Mouse (Mus musculus) small intestine, adult 2 months (tissue): ENCODE measurements around the gene Col4a2. TPM values are rescaled to one million over a fixed set of nuclear protein-coding genes. Genes with fewer than 3 reads are reported as not detected.

ENCODE experiments used
- H3K27ac ChIP-seq: fragments of 200-500 bp; 2 replicates; pipeline ENCODE4 v1.5.1; 2012; ENCODE audit warnings: low read depth, low read length, control low read depth, inconsistent platforms; ENCODE audit not compliant: insufficient read depth
- H3K27me3 ChIP-seq: fragments of 200-500 bp; 2 replicates; pipeline ENCODE4 v1.6.1; 2012; ENCODE audit warnings: mild to moderate bottlenecking, moderate library complexity, low read length, inconsistent platforms; ENCODE audit not compliant: control insufficient read depth, insufficient read depth
- H3K36me3 ChIP-seq: fragments of 200-500 bp; 2 replicates; pipeline ENCODE4 v1.6.1; 2012; ENCODE audit warnings: mild to moderate bottlenecking, low read length, control low read depth, inconsistent platforms; ENCODE audit not compliant: control insufficient read depth, insufficient read depth
- H3K4me1 ChIP-seq: fragments of 200-500 bp; 2 replicates; pipeline ENCODE4 v1.6.1; 2012; ENCODE audit warnings: low read length, inconsistent platforms, mixed read lengths; ENCODE audit not compliant: control insufficient read depth, insufficient read depth, insufficient read length
- H3K4me3 ChIP-seq: fragments of 200-500 bp; 2 replicates; pipeline ENCODE4 v1.5.1; 2012; ENCODE audit warnings: low read depth, mild to moderate bottlenecking, control low read depth, inconsistent platforms, low read length, moderate library complexity
- CTCF ChIP-seq: fragments of 200-500 bp; IDR thresholded peaks from 2 replicates; pipeline ENCODE4 v1.5.1; 2012; ENCODE audit warnings: low read depth, mild to moderate bottlenecking, control low read depth, inconsistent platforms, low read length, moderate library complexity, mixed read lengths; ENCODE audit not compliant: insufficient replicate concordance, insufficient read length; ENCODE audit errors: extremely low read depth
- POLR2A ChIP-seq: fragments of 200-500 bp; IDR thresholded peaks from 2 replicates; pipeline ENCODE4 v1.6.1; 2012; ENCODE audit warnings: low read depth, mild to moderate bottlenecking, control low read depth, inconsistent platforms, low read length, moderate library complexity
- WGBS: fragments of 180-500 bp; shearing (Covaris S2); methylation state at CpG from one replicate; pipeline ENCODE4 v1.1.7; 2018; 5-methylcytosine and 5-hydroxymethylcytosine counted together
- polyA plus RNA-seq: library from polyadenylated mRNA; depleted of rRNA; stranded (reverse); fragments of >200 nt; gene quantifications from 2 replicates; pipeline ENCODE4 v1.2.3, GENCODE M21; 2012

The Col4a2 gene
- polyA plus RNA-seq, 1 experiment, result 35.6 TPM

DNA sequence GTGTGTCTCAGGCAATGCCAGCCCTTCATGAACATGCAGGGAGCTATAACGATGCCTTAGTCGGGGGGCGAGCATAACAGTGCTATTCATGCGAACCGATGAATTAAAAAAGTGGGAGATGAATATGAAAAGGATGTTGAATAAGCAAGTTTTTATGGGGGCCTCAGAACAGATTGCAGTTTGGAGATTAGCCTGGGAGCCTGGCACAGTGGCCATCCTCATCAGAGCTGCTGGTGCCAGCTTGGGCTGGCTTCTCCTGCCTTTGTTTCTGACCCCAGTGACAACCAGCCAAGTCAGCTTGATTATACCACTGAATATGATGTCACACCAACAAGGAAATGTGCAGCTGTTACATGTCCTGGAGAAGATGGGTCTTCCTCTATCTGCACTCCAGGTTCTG lies 23.7 kb downstream of the Col4a2 start:
- Histone ChIP-seq H3K36me3 (no peaks in the 10 kb centered on the region), H3K4me1 (peaks cover 5% of the 10 kb centered on the region; the same call in 1 of the 2 replicates), H3K27me3 (no peaks in the 10 kb centered on the region), H3K27ac (no peak overlapping the region), H3K4me3 (no peak overlapping the region)
- TF ChIP-seq CTCF (no peak), POLR2A (no peak)
- WGBS, result 90% methylated on average over 5 of the region's 5 CpGs

DNA sequence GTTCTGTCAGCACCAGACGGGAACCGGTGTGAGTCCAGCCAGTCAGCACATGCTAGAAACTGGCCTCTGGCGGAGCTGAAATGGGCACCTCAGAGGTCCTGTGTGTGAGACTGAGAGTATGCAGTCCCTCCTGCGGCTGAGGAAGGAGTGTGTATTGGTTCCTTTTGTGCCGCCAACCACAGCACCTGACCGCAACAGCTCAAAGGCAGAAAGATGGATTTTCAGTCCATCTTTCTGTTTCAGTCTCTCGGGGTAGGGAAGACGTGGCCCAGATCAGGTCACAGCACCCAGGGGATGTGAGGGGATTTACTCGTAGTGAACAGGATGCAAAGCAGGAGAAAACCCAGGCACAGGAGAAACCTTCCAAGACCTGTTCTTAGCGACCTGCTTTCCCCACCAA lies 25.0 kb downstream of the Col4a2 start:
- peaks cover 5% of the 10 kb centered on the region; the same call in 1 of the 2 replicates for H3K4me1 ChIP-seq
- H3K4me3 ChIP-seq, result no peak overlapping the region
- no peaks in the 10 kb centered on the region for H3K27me3 ChIP-seq
- 79% methylated on average over 10 of the region's 10 CpGs for WGBS
- no peak overlapping the region for H3K27ac ChIP-seq
- TF ChIP-seq POLR2A (no peak), CTCF (no peak)
- no peaks in the 10 kb centered on the region for H3K36me3 ChIP-seq

DNA sequence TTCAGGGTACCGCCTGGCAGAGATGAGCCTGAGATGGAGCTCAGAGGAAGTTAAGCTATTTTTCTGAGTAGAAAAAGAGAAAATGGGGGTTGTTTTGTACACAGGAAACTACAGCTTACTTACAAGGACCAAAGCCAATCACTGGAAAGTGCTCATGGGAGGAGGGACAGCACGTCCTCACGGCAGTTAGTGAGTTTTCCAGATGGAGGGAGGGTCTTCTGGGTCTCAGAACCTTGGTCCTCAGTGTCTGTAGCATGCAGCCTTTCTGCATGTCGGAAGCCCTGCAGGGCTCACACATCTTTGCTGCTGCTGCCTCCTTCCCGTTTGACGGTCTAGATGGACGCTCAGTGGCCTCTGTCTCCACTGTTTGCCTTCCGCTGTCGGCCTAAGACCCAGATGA lies 25.9 kb downstream of the Col4a2 start:
- Histone ChIP-seq H3K4me1 (peaks cover 5% of the 10 kb centered on the region; the same call in 1 of the 2 replicates), H3K27me3 (no peaks in the 10 kb centered on the region), H3K36me3 (no peaks in the 10 kb centered on the region), H3K27ac (no peak overlapping the region), H3K4me3 (no peak overlapping the region)
- TF ChIP-seq POLR2A (no peak), CTCF (no peak)
- 84% methylated on average over 9 of the region's 9 CpGs for WGBS

DNA sequence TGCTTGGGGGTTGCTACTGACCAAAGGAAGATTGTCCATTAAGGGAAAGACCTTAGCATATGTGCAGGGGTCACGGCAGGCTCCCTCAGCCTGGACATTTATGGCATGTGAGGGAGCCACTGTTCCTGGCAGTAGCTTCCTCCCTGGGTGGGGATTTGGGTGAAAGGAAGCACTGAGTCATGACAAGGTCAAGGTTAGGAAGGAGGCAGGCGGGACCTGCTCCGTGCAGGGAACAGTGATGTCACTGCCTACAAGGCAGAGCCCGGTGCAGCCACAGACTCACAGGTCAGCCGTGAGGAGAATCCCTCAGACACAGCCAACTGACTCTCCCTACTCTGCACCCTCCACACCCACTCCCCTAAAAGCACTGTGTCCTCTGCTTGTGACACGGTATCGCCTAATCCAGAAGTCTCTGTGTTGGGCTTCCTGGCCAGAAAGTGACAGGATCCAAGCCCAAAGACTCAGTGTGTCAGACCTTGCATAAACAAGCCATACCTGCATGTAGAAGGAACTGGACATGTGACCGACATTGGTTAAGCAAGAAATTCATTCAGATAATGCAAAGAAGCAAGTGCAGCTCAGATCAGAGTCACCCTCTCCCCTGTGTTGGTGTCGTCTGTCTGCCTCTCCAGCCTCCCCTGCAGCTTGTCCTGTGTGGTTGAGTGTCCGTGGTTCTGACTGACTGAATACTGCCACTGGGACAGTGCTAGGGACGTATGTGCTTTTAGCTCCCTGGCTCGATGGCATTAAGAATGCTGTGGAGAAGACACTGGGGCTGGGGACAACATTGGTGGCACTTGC lies 27.9 kb downstream of the Col4a2 start:
- H3K36me3 ChIP-seq, result no peaks in the 10 kb centered on the region
- no peaks in the 10 kb centered on the region for H3K27me3 ChIP-seq
- peaks cover 5% of the 10 kb centered on the region; the same call in 1 of the 2 replicates for H3K4me1 ChIP-seq
- no peak for TF ChIP-seq CTCF
- TF ChIP-seq POLR2A, result no peak
- no peak overlapping the region for H3K27ac ChIP-seq
- H3K4me3 ChIP-seq, result no peak overlapping the region
- 50% methylated on average over 12 of the region's 12 CpGs for WGBS

GRCm38 (mm10) chr8:11341111-11341566 lies 28.5 kb downstream of the Col4a2 start:
- TF ChIP-seq POLR2A (no peak), CTCF (no peak)
- WGBS, result 31% methylated on average over 3 of the region's 3 CpGs

GRCm38 (mm10) chr8:11344459-11344858 lies 31.9 kb downstream of the Col4a2 start:
- TF ChIP-seq CTCF (no peak), POLR2A (no peak)
- 63% methylated on average over 9 of the region's 9 CpGs for whole genome bisulfite sequencing
- H3K4me3 ChIP-seq, result no peak overlapping the region
- no peaks in the 10 kb centered on the region for H3K36me3 ChIP-seq
- H3K4me1 ChIP-seq, result peaks cover 5% of the 10 kb centered on the region; the same call in 1 of the 2 replicates
- no peaks in the 10 kb centered on the region for H3K27me3 ChIP-seq
- H3K27ac ChIP-seq, result no peak overlapping the region

More at GRCm38 (mm10) chr8:11341111-11341566, 28.5 kb downstream of the Col4a2 start:
- Histone ChIP-seq H3K4me3 (no peak overlapping the region), H3K4me1 (peaks cover 6% of the 10 kb centered on the region; the same call in 1 of the 2 replicates), H3K36me3 (no peaks in the 10 kb centered on the region), H3K27ac (no peak overlapping the region), H3K27me3 (no peaks in the 10 kb centered on the region)

DNA sequence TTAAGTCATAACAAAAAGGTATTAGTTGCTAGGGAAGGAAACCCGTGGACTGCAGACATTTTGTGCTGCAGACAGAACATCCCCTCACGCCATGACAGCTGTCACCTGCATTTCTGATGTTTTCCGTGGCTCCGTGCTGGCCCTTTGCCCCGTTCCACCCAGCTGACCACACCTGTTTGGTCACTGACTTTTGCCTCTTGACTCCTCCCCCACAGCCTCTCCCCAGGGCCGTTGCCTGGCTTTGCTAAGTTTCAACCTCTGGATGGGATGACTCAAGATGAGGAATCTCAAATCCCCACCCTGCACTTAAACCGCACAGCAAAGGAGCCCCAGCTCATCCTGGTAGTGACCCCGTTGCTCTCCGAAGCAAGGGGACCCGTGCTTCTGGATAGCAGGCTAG lies 33.6 kb downstream of the Col4a2 start:
- H3K27me3 ChIP-seq, result no peaks in the 10 kb centered on the region
- H3K4me3 ChIP-seq, result no peak overlapping the region
- H3K27ac ChIP-seq, result no peak overlapping the region
- no peaks in the 10 kb centered on the region for H3K36me3 ChIP-seq
- TF ChIP-seq POLR2A (no peak), CTCF (no peak)
- 47% methylated on average over 10 of the region's 10 CpGs for WGBS
- peaks cover 5% of the 10 kb centered on the region; the same call in 1 of the 2 replicates for H3K4me1 ChIP-seq

DNA sequence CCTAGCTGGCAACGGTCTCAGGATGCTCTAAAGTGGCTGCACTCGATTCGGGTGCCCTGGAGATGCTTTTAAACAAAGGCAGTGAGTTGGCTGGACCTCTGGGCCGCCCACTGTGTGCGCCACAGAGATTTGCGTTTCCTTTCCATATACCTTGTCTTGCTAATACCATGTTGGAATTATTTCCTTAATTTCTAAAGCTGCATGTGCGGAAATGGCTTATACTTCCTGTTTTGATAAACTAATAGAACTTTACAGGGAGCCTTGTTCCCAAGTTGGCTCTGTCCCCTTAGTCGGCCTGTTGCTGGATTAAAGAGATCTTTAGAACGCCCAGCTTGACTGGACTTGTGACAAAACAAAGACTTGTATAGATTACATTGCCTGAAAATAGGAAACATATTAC lies 35.1 kb downstream of the Col4a2 start:
- Histone ChIP-seq H3K27me3 (no peaks in the 10 kb centered on the region), H3K36me3 (no peaks in the 10 kb centered on the region), H3K27ac (no peak overlapping the region), H3K4me1 (0 out of 2 replicates have a peak, but pooled peaks cover 5% of the 10 kb centered on the region), H3K4me3 (no peak overlapping the region)
- no peak for TF ChIP-seq CTCF
- TF ChIP-seq POLR2A, result no peak
- 73% methylated on average over 9 of the region's 9 CpGs for WGBS
